Mouse (Mus musculus) liver, adult 2 months (tissue): ENCODE measurements around the gene Mysm1.

Experiments used
- CTCF ChIP-seq: fragments of 200-500 bp; IDR thresholded peaks from 2 replicates; pipeline ENCODE4 v1.5.1; 2011; ENCODE audit warnings: low read depth, low read length, control low read depth
- POLR2A ChIP-seq: fragments of 200-500 bp; IDR thresholded peaks from 2 replicates; pipeline ENCODE4 v1.6.1; 2011; ENCODE audit warnings: low read length, control low read depth; ENCODE audit not compliant: insufficient read depth; ENCODE audit errors: extremely low read depth

DNA sequence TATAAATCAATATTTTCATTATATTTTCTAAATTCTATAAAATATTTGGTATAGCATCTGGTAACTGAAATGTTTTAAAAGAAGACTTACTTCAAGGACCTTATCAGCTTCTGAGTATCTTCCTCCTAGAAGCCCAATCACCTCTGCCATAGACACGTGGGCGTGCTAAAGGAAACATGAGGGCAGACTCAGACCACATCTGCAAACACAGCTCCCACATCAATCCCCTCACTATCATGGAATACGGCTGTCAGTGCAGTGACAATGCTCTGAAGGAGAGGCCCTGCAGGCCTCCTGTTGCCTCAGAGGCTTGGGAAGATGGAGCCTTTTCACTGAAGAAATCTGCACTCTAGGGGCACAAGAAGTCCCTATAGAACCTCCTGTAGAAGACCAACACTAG is 26.1 kb downstream of the Mysm1 start:
- no peak for TF ChIP-seq CTCF
- TF ChIP-seq POLR2A = no peak
